Mouse (Mus musculus) kidney, postnatal 4 days (tissue): ENCODE data around the gene Rhof.

Experiments
- DNase-seq, 2 experiments: peaks; one replicate each; pipeline ENCODE4 v3.0.0; 2021; ENCODE audit warnings: mixed read lengths in 2 of 2

The Rhof gene

DNA sequence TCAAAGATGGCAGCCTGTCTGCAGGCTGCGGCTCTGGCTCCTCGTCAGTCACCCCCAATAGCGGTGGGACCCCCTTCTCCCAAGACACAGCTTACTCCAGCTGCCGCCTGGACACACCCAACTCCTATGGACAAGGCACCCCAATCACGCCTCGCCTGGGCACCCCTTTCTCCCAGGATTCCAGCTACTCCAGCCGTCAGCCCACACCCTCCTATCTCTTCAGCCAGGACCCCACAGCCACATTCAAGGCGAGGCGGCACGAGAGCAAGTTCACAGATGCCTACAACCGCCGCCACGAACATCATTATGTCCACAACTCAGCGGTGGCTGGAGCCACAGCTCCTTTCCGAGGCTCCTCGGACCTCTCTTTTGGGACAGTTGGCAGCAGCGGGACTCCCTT, 15.1 kb upstream of the Rhof start:
- no peak for DNase-seq

DNA sequence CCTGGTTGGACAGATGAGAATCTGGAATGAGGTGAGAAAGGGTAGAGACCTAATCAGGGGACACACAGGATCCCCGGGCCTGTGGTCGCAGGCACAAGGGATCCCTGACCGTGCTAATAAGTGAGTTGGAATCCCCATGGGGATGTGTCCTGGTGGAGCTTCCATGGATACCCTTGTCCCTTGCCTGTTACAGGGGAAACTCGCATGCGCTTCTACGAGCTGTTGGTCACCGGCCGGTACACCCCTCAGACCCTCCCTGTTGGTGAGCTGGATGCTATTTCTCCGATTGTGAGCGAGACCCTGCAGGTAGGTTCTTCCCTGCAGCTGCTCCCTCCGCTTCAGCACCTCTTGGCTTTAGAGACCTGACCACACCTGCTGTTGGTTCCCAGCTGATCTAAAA, 13.9 kb upstream of the Rhof start:
- DNase-seq = no peak

DNA sequence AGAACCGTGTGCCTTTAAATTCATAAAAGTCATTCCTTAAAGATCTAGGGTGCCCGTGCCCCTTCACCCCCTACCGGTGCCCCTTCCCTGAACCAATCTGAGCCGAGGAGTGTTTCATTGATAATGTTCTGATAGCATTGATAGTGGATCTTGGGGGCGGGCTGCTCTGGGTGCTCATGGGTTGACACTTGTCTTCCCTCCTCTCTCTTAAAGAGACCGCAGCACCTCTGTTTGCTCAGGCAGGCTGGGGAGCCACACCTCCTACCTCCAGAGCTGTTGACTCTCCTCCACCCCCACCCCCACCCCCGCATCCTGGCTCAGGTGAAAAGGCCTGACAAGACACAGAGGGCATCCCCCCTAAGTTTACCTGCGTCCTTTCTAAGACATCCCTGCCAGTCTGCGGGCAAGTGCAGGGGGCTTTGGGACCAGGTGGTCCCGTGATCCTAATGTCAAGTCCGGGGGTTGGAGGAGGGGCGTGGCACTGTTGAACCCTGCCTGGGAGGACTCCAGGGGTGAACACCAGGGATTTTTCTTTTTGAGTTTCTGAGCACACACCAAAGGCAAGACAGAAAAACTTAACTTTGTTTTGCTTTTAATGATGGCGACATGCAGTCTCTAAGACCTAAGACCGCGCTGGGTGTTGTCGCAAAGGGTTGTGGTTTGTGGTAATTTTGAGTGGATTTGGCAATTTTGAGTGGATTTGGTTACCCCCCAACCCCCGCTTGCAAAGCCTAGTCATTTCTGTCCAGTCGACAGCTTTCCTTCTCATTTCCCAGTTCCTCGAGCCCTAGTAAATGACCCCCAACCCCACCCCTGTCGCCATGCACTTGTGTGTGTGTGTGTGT, 12.5 kb upstream of the Rhof start:
- no peak for DNase-seq

- DNase-seq = no peak
Observed at GRCm38 (mm10) chr5:123143971-123144745, 11.7 kb upstream of the Rhof start.

GRCm38 (mm10) chr5:123143251-123143970, 10.9 kb upstream of the Rhof start:
- peak; percentile 60 to 71 for DNase-seq

DNA sequence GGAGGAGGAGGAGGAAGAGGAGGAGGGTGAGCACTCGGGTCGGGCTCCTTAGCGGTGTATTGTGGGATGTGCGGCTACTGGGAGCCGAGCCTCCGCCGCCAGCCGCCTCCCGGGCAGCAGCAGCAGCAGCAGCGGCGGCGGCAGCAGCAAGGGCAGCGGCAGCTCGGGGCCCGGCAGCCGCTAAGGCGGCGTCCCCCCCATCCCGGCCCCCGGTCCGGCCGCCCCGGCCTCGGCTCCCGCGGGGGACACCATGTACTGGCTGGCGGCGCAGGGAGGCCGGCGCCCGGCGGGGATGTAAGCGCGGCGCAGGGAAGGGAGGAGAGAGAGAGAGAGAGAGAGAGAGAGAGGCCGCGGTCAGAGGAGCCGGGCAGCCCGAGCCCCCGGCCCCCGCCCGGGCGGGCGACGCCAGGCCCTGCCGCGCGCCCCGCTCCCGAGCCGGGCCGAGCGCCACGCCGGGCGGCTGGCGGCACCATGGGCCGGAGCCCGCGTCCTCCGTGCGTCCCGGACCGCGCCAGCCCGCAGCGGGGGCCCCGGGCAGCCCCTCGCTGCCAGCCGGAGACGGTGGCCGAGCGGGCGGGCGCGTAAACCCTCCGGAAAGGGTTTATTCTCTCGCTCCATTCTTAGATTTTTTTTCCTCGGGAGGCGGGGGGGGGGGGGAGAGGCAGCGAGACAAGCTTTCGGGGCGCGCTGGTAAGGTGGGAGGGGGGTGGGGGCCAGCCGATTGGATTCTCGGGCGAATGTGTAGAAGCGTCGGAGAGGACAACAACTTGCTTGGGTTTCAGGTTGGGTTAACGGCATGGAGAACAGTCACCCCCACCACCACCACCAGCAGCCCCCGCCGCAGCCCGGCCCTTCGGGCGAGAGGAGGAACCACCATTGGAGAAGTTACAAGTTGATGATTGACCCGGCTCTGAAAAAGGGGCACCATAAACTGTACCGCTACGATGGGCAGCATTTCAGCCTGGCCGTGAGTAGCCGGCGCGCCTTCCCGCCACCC, 10.0 kb upstream of the Rhof start, which contains the start of gene Setd1b:
TSS of gene Setd1b (plus strand) at position 33 of the 997 bp plus-strand sequence.
- peak; percentile 71 to 79 for DNase-seq

DNA sequence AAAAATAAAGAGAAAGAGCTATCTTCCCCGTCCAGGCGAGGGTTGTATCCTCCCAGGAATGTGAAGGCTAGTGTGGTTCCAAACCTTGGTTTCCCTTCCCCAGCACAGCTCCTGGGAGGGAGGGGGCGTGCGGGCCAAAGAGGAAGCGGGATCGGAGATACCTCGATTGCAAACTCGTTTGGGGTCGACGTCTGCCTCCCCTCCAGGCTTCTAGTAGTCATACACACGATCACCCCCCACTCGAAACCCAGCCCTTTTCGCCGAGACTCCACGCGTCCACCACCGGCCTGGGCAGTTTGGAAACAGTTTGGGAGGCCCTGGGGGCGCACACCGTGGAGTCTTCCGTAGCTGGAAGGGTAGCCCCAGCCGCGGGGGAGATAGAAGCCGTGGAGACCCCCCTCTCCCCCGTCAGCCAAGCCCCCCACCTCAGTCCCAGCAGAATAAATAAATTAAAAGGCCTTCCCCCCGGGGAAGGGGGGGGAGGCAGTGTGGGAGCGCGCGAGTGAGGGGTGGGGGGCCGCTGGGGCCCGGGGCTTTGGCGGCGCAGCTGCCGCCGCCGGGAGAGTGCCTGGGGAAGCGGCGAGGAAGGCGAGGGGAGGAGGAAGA, 9.2 kb upstream of the Rhof start:
- peak; percentile 70 to 79 for DNase-seq

GRCm38 (mm10) chr5:123140694-123141554, 8.4 kb upstream of the Rhof start:
- DNase-seq = peak; percentile 89 to 95

DNA sequence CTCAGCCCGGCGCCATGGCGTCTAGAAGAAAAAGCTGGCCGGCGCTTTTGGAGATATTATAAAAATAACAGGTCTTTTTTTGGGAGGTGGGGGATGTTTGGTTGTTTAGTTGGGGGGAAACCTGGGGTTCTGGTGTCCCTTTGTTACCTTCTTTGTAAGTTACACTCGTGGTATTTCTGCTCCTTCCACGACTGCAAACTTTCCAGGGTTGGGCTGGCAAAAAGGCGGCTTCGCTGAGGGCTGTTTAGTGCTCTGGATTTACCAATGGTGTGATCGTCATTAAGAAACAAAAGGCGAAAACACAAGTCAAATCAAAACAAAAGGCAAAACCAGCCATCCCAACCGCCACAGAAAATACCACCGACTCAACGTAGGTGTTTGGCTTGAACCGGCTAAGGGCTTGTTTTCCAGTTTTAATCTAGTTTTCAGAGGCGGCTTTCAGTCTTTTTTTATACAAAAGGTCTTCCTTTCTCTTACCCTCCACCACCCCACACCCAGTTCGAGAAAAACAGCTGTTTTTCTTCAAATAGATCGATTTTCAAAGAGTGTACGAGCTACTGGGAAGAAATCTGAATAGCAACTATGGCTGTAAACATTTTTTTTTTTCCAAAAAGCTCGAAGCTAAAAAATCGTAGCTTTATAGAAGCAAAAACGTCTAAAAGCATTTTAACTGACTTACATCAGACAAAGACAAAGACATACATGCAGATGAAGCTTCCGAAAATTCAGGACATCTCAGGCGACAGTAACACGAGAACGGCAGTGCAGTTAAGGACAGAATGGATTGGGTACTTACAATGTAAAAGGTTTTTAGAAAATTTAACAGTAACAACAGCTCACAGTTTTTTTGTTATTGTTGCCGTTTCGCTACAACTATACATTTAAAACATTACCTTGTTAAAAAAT, 7.5 kb upstream of the Rhof start:
- peak; percentile 38 to 44 for DNase-seq

DNA sequence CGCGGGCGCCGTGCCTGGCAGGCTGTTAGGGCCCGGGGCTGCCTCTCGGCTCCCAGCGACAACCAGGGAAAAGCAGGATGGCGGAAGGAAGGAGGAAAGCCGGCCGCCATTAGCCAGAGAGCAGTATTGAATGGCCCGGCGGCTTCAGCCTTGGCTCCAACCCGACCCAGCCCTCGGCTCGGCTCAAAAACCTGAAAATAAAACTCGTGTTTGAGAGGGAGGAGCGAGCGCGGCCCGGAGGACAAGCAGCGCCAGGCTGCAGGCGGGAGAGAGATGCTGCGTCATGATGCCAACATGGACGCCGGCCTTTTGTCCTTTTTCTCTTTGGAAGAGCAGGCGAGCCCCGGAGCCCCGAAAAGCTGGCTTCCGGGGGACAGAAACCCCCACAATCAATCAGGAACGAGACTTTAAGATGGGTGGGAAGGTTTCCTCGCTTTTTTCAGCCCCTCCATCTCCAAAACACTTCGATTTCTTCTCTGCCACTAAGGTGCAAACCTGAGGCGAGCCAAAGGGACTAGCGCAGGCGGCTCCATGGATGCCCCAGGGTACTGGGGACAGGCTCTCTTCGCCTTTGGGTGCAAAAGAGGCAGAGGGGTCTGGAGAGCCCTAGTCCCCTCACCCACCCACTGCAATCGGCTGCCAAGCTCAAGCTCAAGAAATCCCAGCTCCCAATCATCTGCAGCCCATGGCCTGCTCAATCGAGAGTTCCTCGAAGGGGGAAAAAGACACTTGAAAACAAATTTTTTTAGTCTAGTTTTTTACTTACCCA, 6.6 kb upstream of the Rhof start:
- peak; percentile 83 to 90 for DNase-seq

DNA sequence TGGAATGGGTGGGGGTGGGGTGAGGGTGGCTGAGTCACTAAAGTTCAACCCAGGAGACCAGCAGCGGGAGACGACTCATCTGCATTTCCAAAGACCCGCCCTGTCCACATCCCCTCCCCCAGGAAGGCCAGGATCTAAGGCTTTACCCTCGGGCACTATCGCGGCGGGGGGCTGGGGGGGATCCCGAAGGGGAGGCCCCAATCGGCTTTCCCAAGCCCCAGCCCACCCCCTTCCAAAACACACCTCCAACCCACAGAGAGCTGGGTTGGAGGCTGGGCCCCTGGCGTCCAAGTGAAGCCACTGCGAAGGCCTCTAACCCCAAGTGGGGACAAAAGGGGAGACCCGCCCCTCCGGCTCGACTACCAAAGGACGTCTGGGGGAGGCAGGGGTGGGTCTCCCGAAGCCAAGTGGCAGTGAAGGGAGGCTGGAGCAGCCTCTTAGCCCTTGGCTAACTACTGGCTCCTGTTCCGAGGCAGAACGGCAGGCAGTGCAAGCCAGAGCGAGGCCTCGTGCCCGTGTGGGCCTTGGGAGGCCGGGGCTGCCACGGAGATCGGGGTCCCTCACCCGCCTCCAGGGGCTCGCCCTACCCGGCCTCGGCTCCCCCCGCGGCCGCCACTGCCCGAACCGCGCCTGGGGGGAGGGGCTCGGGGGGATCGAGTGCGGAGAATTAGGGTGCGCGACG, 5.9 kb upstream of the Rhof start:
- DNase-seq = peak; percentile 81 to 89

DNA sequence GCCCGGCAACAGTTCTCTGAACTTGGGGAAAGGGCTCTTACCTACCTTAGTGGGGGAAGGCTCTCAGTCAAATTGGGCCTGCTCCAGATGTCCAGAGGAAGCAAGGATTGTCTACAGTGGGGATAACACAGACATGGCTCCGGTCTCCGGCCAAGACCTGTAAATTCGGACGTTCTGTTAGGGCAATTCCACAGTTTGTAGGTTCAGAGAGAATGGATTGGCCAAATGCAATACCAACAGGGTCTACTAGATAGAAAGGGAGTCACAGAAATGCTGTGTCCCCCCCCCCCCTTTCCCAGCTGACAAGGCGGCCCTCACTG, 5.4 kb upstream of the Rhof start:
- DNase-seq = no peak

GRCm38 (mm10) chr5:123137044-123137909, 4.8 kb upstream of the Rhof start:
- DNase-seq = peak; percentile 87 to 93

- peak; percentile 92 to 95 for DNase-seq
Observed at GRCm38 (mm10) chr5:123136361-123137043, 4.0 kb upstream of the Rhof start.

GRCm38 (mm10) chr5:123135471-123136360, 3.2 kb upstream of the Rhof start:
- peak; percentile 87 to 91 for DNase-seq
